Mouse (Mus musculus) ES-E14 (cell line): ENCODE measurements around the gene Fbxl18.

Experiments
- CHD2 ChIP-seq: IDR thresholded peaks from 2 replicates; pipeline ENCODE4 v1.6.1; 2014; ENCODE audit warnings: mild to moderate bottlenecking, low read depth, low read length, inconsistent platforms
- HCFC1 ChIP-seq: IDR thresholded peaks from 2 replicates; pipeline ENCODE4 v1.6.1; 2012; ENCODE audit warnings: low read length, inconsistent platforms, borderline replicate concordance; ENCODE audit not compliant: insufficient read depth
- MAFK ChIP-seq: IDR thresholded peaks from 2 replicates; pipeline ENCODE4 v1.6.1; 2014; ENCODE audit warnings: mild to moderate bottlenecking, low read depth, low read length, inconsistent platforms; ENCODE audit not compliant: insufficient read depth
- ZC3H11A ChIP-seq: IDR thresholded peaks from 2 replicates; pipeline ENCODE4 v1.6.1; 2012; ENCODE audit warnings: low read depth, mild to moderate bottlenecking, inconsistent platforms, low read length, borderline replicate concordance
- ZNF384 ChIP-seq: IDR thresholded peaks from 2 replicates; pipeline ENCODE4 v1.6.1; 2012; ENCODE audit warnings: low read depth, low read length, inconsistent platforms

DNA sequence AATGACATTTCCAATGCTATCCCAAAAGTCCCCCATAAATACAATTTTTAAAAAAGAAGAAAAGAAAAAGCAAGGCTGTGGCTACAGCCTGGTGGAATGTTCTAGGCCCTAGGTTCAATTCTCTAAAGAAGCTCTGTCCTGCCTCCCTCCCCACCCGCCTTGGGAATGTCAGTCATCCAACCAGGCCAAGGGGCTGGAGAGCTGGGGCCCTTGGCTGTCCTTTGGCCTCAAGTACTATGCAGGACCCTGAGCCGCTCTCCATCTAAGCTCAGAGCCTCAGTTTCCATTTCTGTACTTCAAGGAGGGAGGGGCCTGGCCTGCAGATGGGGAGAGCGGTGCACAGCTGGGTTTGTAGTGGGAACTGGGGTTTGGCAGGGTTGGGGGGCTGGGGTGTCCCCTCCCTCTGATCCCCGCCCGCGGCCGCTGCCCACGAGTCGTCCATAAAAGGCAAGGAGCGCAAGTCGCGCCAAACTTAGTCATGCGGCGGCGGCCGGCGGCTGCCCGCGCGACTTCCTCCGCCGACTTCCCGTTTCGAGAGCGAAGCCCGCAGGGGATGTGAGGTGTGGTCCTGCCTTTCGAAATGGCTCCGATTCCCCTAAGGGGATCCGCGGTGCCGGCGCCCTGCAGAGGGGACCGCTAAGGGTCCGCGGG lies 33.7 kb upstream of the Fbxl18 start:
- TF ChIP-seq MAFK (no peak), ZNF384 (no peak), HCFC1 (no peak), ZC3H11A (no peak), CHD2 (no peak)
